Mouse (Mus musculus) testis, postnatal 10 days (tissue): ENCODE measurements around the gene Epb41l1.
A peak's percentile ranks its signal among the peaks of the same experiment; 100 is the strongest.

Experiments used
- DNase-seq: peaks from one replicate; pipeline ENCODE4 v3.0.0; 2021; ENCODE audit warnings: low spot score

The Epb41l1 gene

GRCm38 (mm10) chr2:156460470-156460869 is 39.8 kb downstream of the Epb41l1 start:
- DNase-seq: peak; percentile 75

GRCm38 (mm10) chr2:156462154-156463029 is 41.7 kb downstream of the Epb41l1 start:
- DNase-seq: no peak

GRCm38 (mm10) chr2:156464416-156464815 is 43.7 kb downstream of the Epb41l1 start:
- no peak for DNase-seq

- DNase-seq: no peak
Observed at GRCm38 (mm10) chr2:156467538-156467937, 46.8 kb downstream of the Epb41l1 start.

GRCm38 (mm10) chr2:156468890-156469289 is 48.2 kb downstream of the Epb41l1 start:
- DNase-seq: no peak

GRCm38 (mm10) chr2:156469508-156469907 is 48.8 kb downstream of the Epb41l1 start:
- DNase-seq: no peak

- DNase-seq: no peak
Observed at GRCm38 (mm10) chr2:156470938-156471337, 50.2 kb downstream of the Epb41l1 start.

- DNase-seq: no peak
Observed at GRCm38 (mm10) chr2:156472336-156472735, 51.6 kb downstream of the Epb41l1 start.

- no peak for DNase-seq
Observed at GRCm38 (mm10) chr2:156473696-156474095, 53.0 kb downstream of the Epb41l1 start.

- no peak for DNase-seq
Observed at GRCm38 (mm10) chr2:156474111-156474510, 53.4 kb downstream of the Epb41l1 start.

GRCm38 (mm10) chr2:156474891-156475284 is 54.2 kb downstream of the Epb41l1 start:
- peak; percentile 67 for DNase-seq

GRCm38 (mm10) chr2:156475285-156476110 is 54.8 kb downstream of the Epb41l1 start:
- DNase-seq: peak; percentile 82

- DNase-seq: no peak
Observed at GRCm38 (mm10) chr2:156476111-156476747, 55.5 kb downstream of the Epb41l1 start.

GRCm38 (mm10) chr2:156476748-156477151 is 56.0 kb downstream of the Epb41l1 start:
- no peak for DNase-seq

GRCm38 (mm10) chr2:156478046-156478690 is 57.5 kb downstream of the Epb41l1 start:
- no peak for DNase-seq

- DNase-seq: peak; percentile 62
Observed at GRCm38 (mm10) chr2:156479833-156480232, 59.1 kb downstream of the Epb41l1 start.

GRCm38 (mm10) chr2:156480267-156480666 is 59.6 kb downstream of the Epb41l1 start:
- DNase-seq: no peak

- peak; percentile 75 for DNase-seq
Observed at GRCm38 (mm10) chr2:156482299-156482698, 61.6 kb downstream of the Epb41l1 start.

- DNase-seq: no peak
Observed at GRCm38 (mm10) chr2:156482764-156483163, 62.1 kb downstream of the Epb41l1 start.

GRCm38 (mm10) chr2:156483204-156483603 is 62.5 kb downstream of the Epb41l1 start:
- no peak for DNase-seq

GRCm38 (mm10) chr2:156486086-156486751 is 65.5 kb downstream of the Epb41l1 start:
- DNase-seq: no peak
